Mouse (Mus musculus) heart, embryonic 10.5 days (tissue): Measurements from ENCODE around the gene Tph1. TPM values are rescaled to one million over a fixed set of nuclear protein-coding genes. Genes with fewer than 3 reads are reported as not detected.
A peak's percentile ranks its signal among the peaks of the same experiment; 100 is the strongest.

Source experiments
- DNase-seq: peaks from one replicate; pipeline ENCODE4 v3.0.0-alpha.2; 2017; ENCODE audit warnings: low spot score
- H3K27ac ChIP-seq: fragments of 300-500 bp; sonication (generic); 2 replicates; pipeline ENCODE4 v1.5.1; 2016; ENCODE audit warnings: mild to moderate bottlenecking
- H3K27me3 ChIP-seq: fragments of 300-500 bp; sonication (generic); 2 replicates; pipeline ENCODE4 v1.6.1; 2016; ENCODE audit warnings: mild to moderate bottlenecking; ENCODE audit not compliant: poor library complexity, insufficient read depth, severe bottlenecking
- H3K36me3 ChIP-seq: fragments of 300-500 bp; sonication (generic); 2 replicates; pipeline ENCODE4 v1.6.1; 2016; ENCODE audit warnings: mild to moderate bottlenecking, moderate library complexity
- H3K4me1 ChIP-seq: fragments of 300-500 bp; sonication (generic); 2 replicates; pipeline ENCODE4 v1.6.1; 2016; ENCODE audit warnings: mild to moderate bottlenecking
- H3K4me3 ChIP-seq: fragments of 300-500 bp; sonication (generic); 2 replicates; pipeline ENCODE4 v1.5.1; 2016; ENCODE audit warnings: mild to moderate bottlenecking, moderate library complexity
- H3K9me3 ChIP-seq: fragments of 300-500 bp; sonication (generic); 2 replicates; pipeline ENCODE4 v1.6.1; 2016; ENCODE audit warnings: mild to moderate bottlenecking, moderate library complexity
- WGBS: fragments of 180-500 bp; shearing (Covaris S2); methylation state at CpG from one replicate; pipeline ENCODE4 v1.1.7; 2016; 5-methylcytosine and 5-hydroxymethylcytosine counted together
- polyA plus RNA-seq: library from polyadenylated mRNA; unstranded; fragments of >200 nt; fragmentation: Nextera tagmentation; extraction: Ambion mirVana; gene quantifications from 2 replicates; pipeline ENCODE4 v1.2.1, GENCODE M21; 2016

Tph1 gene
- polyA plus RNA-seq, 1 experiment from 2014 or later = 0.19 TPM

- peaks cover 13% of the 10 kb centered on the region; the same call in 1 of the 2 replicates for H3K27me3 ChIP-seq
- H3K4me1 ChIP-seq = peaks cover 19% of the 10 kb centered on the region
- no peaks in the 10 kb centered on the region for H3K36me3 ChIP-seq
- under 1% methylated on average over 30 of the region's 30 CpGs for WGBS
- H3K9me3 ChIP-seq = no peaks in the 10 kb centered on the region
- peak within 1 kb of the TSS; percentile 83 for H3K4me3 ChIP-seq
- peak; percentile 93 for DNase-seq
- peak within 1 kb of the TSS; percentile 90 for H3K27ac ChIP-seq
These were observed 32.7 kb downstream of the Tph1 start, which contains the start of gene Sergef for GRCm38 (mm10) chr7:46639692-46640031. TSS of gene Sergef (minus strand) at chr7:46639807.

- H3K27ac ChIP-seq = peak overlapping the region; percentile 90
- H3K9me3 ChIP-seq = no peaks in the 10 kb centered on the region
- peak overlapping the region; percentile 83 for H3K4me3 ChIP-seq
- H3K27me3 ChIP-seq = peaks cover 13% of the 10 kb centered on the region; the same call in 1 of the 2 replicates
- WGBS = 13% methylated on average over 32 of the region's 32 CpGs
- H3K4me1 ChIP-seq = peaks cover 19% of the 10 kb centered on the region
- H3K36me3 ChIP-seq = no peaks in the 10 kb centered on the region
- no peak for DNase-seq
These were observed 33.2 kb downstream of the Tph1 start for GRCm38 (mm10) chr7:46638889-46639691.

GRCm38 (mm10) chr7:46628375-46628975 lies 43.9 kb downstream of the Tph1 start:
- WGBS = 66% methylated on average over 8 of the region's 8 CpGs
- H3K27ac ChIP-seq = no peak overlapping the region

GRCm38 (mm10) chr7:46623979-46624378 lies 48.4 kb downstream of the Tph1 start:
- no peak overlapping the region for H3K4me3 ChIP-seq
- H3K27ac ChIP-seq = no peak overlapping the region
- 78% methylated on average over 2 of the region's 3 CpGs for WGBS
- H3K4me1 ChIP-seq = no peaks in the 10 kb centered on the region
- no peaks in the 10 kb centered on the region for H3K27me3 ChIP-seq
- H3K36me3 ChIP-seq = peaks cover 13% of the 10 kb centered on the region; the same call in 1 of the 2 replicates
- no peak for DNase-seq
- H3K9me3 ChIP-seq = no peaks in the 10 kb centered on the region

More at GRCm38 (mm10) chr7:46628375-46628975, 43.9 kb downstream of the Tph1 start:
- H3K9me3 ChIP-seq = no peaks in the 10 kb centered on the region
- no peaks in the 10 kb centered on the region for H3K4me1 ChIP-seq
- no peak overlapping the region for H3K4me3 ChIP-seq
- peaks cover 12% of the 10 kb centered on the region; the same call in 1 of the 2 replicates for H3K36me3 ChIP-seq
- no peak for DNase-seq
- H3K27me3 ChIP-seq = no peaks in the 10 kb centered on the region

- peaks cover 9% of the 10 kb centered on the region; the same call in 1 of the 2 replicates for H3K4me1 ChIP-seq
These were observed 53.8 kb downstream of the Tph1 start for GRCm38 (mm10) chr7:46618416-46619110.

GRCm38 (mm10) chr7:46616429-46617005 lies 55.8 kb downstream of the Tph1 start:
- WGBS = 91% methylated on average over 7 of the region's 7 CpGs
- H3K27me3 ChIP-seq = no peaks in the 10 kb centered on the region

More at GRCm38 (mm10) chr7:46618416-46619110, 53.8 kb downstream of the Tph1 start:
- Histone ChIP-seq H3K36me3 (peaks cover 11% of the 10 kb centered on the region; the same call in 1 of the 2 replicates), H3K9me3 (no peaks in the 10 kb centered on the region), H3K27me3 (no peaks in the 10 kb centered on the region), H3K27ac (no peak overlapping the region), H3K4me3 (no peak overlapping the region)
- no peak for DNase-seq
- WGBS = 89% methylated on average over 23 of the region's 23 CpGs

GRCm38 (mm10) chr7:46615256-46615977 lies 56.9 kb downstream of the Tph1 start:
- H3K4me3 ChIP-seq = no peak overlapping the region
- no peak for DNase-seq
- peaks cover 14% of the 10 kb centered on the region; the same call in 1 of the 2 replicates for H3K4me1 ChIP-seq
- peak overlapping the region; percentile 59; the same call in 1 of the 2 replicates for H3K27ac ChIP-seq
- no peaks in the 10 kb centered on the region for H3K27me3 ChIP-seq
- no peaks in the 10 kb centered on the region for H3K9me3 ChIP-seq
- H3K36me3 ChIP-seq = peaks cover 5% of the 10 kb centered on the region; the same call in 1 of the 2 replicates
- 47% methylated on average over 5 of the region's 5 CpGs for WGBS

More at GRCm38 (mm10) chr7:46616429-46617005, 55.8 kb downstream of the Tph1 start:
- peaks cover 14% of the 10 kb centered on the region; the same call in 1 of the 2 replicates for H3K4me1 ChIP-seq
- H3K9me3 ChIP-seq = no peaks in the 10 kb centered on the region
- no peak overlapping the region for H3K4me3 ChIP-seq
- H3K27ac ChIP-seq = no peak overlapping the region
- H3K36me3 ChIP-seq = peaks cover 11% of the 10 kb centered on the region; the same call in 1 of the 2 replicates
- DNase-seq = no peak

- H3K4me1 ChIP-seq = peaks cover 14% of the 10 kb centered on the region; the same call in 1 of the 2 replicates
- H3K9me3 ChIP-seq = no peaks in the 10 kb centered on the region
- no peaks in the 10 kb centered on the region for H3K36me3 ChIP-seq
- H3K27ac ChIP-seq = no peak overlapping the region
- H3K27me3 ChIP-seq = no peaks in the 10 kb centered on the region
- DNase-seq = no peak
- 86% methylated on average over 12 of the region's 12 CpGs for WGBS
- no peak overlapping the region for H3K4me3 ChIP-seq
These were observed 58.1 kb downstream of the Tph1 start for GRCm38 (mm10) chr7:46614263-46614662.

GRCm38 (mm10) chr7:46613091-46613490 lies 59.2 kb downstream of the Tph1 start:
- peaks cover 16% of the 10 kb centered on the region; the same call in 1 of the 2 replicates for H3K4me1 ChIP-seq
- H3K9me3 ChIP-seq = no peaks in the 10 kb centered on the region
- H3K4me3 ChIP-seq = no peak overlapping the region
- no peak for DNase-seq
- H3K27ac ChIP-seq = no peak overlapping the region
- no peaks in the 10 kb centered on the region for H3K36me3 ChIP-seq
- H3K27me3 ChIP-seq = no peaks in the 10 kb centered on the region
- 70% methylated on average over 10 of the region's 10 CpGs for WGBS

GRCm38 (mm10) chr7:46612421-46612937 lies 59.9 kb downstream of the Tph1 start:
- Histone ChIP-seq H3K9me3 (no peaks in the 10 kb centered on the region), H3K27me3 (no peaks in the 10 kb centered on the region), H3K27ac (no peak overlapping the region), H3K4me1 (peaks cover 21% of the 10 kb centered on the region; the same call in 1 of the 2 replicates), H3K36me3 (no peaks in the 10 kb centered on the region), H3K4me3 (no peak overlapping the region)
- WGBS = 75% methylated on average over 6 of the region's 6 CpGs
- no peak for DNase-seq

- H3K9me3 ChIP-seq = no peaks in the 10 kb centered on the region
- H3K27me3 ChIP-seq = no peaks in the 10 kb centered on the region
- WGBS = 77% methylated on average over 9 of the region's 9 CpGs
- H3K4me1 ChIP-seq = peaks cover 22% of the 10 kb centered on the region; the same call in 1 of the 2 replicates
- no peak for DNase-seq
- no peak overlapping the region for H3K4me3 ChIP-seq
- H3K27ac ChIP-seq = no peak overlapping the region
- no peaks in the 10 kb centered on the region for H3K36me3 ChIP-seq
These were observed 60.4 kb downstream of the Tph1 start for GRCm38 (mm10) chr7:46611970-46612369.
